Mouse (Mus musculus) large intestine, adult 2 months (tissue): ENCODE results near the gene Las1l. TPM values are rescaled to one million over a fixed set of nuclear protein-coding genes. Genes with fewer than 3 reads are reported as not detected.
"Not testable (repeated sequence)": the region's sequence is repeated elsewhere in the genome, so short reads cannot be mapped to it uniquely, and the experiment has no call there.

Experiments
- DNase-seq: peaks from one replicate; pipeline ENCODE4 v3.0.0-alpha.2; 2012; ENCODE audit warnings: low read depth, low spot score
- WGBS: fragments of 180-500 bp; shearing (Covaris S2); methylation state at CpG from one replicate; pipeline ENCODE4 v1.1.7; 2018; 5-methylcytosine and 5-hydroxymethylcytosine counted together
- polyA plus RNA-seq: library from polyadenylated mRNA; depleted of rRNA; stranded (reverse); fragments of >200 nt; gene quantifications from 2 replicates; pipeline ENCODE4 v1.2.3, GENCODE M21; 2012; rRNA removed

The Las1l gene
- polyA plus RNA-seq, result 8.7 and 9.3 TPM in 2 replicates

GRCm38 (mm10) chrX:95956497-95957293 lies at the start of gene Las1l:
TSS of gene Las1l (minus strand) at chrX:95956962.
- peak; percentile 63 for DNase-seq
- WGBS, result 16% methylated on average over 42 of the region's 42 CpGs

- no peak for DNase-seq
- WGBS, result 74% methylated on average over 6 of the region's 6 CpGs
These were observed 49.6 kb upstream of the Las1l start for GRCm38 (mm10) chrX:96006395-96006794.

- no peak for DNase-seq
- WGBS, result 72% methylated on average over 6 of the region's 6 CpGs
These were observed 42.8 kb upstream of the Las1l start for GRCm38 (mm10) chrX:95999601-96000000.

- DNase-seq, result no peak
- 27% methylated on average over 3 of the region's 3 CpGs for WGBS
These were observed 36.4 kb upstream of the Las1l start for GRCm38 (mm10) chrX:95993206-95993605.

- WGBS, result 61% methylated on average over 9 of the region's 9 CpGs
These were observed 13.2 kb upstream of the Las1l start for GRCm38 (mm10) chrX:95969936-95970335.

GRCm38 (mm10) chrX:95969116-95969515 lies 12.4 kb upstream of the Las1l start:
- DNase-seq, result no peak
- 47% methylated on average over 6 of the region's 6 CpGs for WGBS

More at GRCm38 (mm10) chrX:95969936-95970335, 13.2 kb upstream of the Las1l start:
- DNase-seq, result no peak

GRCm38 (mm10) chrX:95968594-95968965 lies 11.8 kb upstream of the Las1l start:
- 18% methylated on average over 6 of the region's 6 CpGs for WGBS
- peak; percentile 55 for DNase-seq

- WGBS, result 20% methylated on average over 27 of the region's 28 CpGs
- DNase-seq, result peak; percentile 22
These were observed 11.3 kb upstream of the Las1l start for GRCm38 (mm10) chrX:95967847-95968593.

GRCm38 (mm10) chrX:95965036-95965435 lies 8.3 kb upstream of the Las1l start:
- WGBS, result 66% methylated on average over 6 of the region's 6 CpGs

GRCm38 (mm10) chrX:95963366-95963765 lies 6.6 kb upstream of the Las1l start:
- no peak for DNase-seq
- 68% methylated on average over 2 of the region's 2 CpGs for WGBS

More at GRCm38 (mm10) chrX:95965036-95965435, 8.3 kb upstream of the Las1l start:
- no peak for DNase-seq

- DNase-seq, result not testable (repeated sequence)
- 41% methylated on average over 11 of the region's 11 CpGs for WGBS
These were observed 699 bp upstream of the Las1l start for GRCm38 (mm10) chrX:95957461-95957860.

GRCm38 (mm10) chrX:95950776-95951175 lies 6.0 kb downstream of the Las1l start:
- no peak for DNase-seq
- WGBS, result 41% methylated on average over 3 of the region's 3 CpGs

GRCm38 (mm10) chrX:95948135-95948534 lies 8.6 kb downstream of the Las1l start:
- 92% methylated on average over 4 of the region's 4 CpGs for WGBS

GRCm38 (mm10) chrX:95945496-95945895 lies 11.3 kb downstream of the Las1l start:
- 95% methylated on average over 2 of the region's 2 CpGs for WGBS
- no peak for DNase-seq

More at GRCm38 (mm10) chrX:95948135-95948534, 8.6 kb downstream of the Las1l start:
- no peak for DNase-seq

- DNase-seq, result no peak
- WGBS, result 80% methylated on average over 2 of the region's 2 CpGs
These were observed 21.3 kb downstream of the Las1l start for GRCm38 (mm10) chrX:95935481-95935880.

GRCm38 (mm10) chrX:95902716-95903115 lies 54.0 kb downstream of the Las1l start:
- WGBS, result 80% methylated on average over 3 of the region's 3 CpGs

More at GRCm38 (mm10) chrX:95902716-95903115, 54.0 kb downstream of the Las1l start:
- no peak for DNase-seq

Other genes with a start within 250 kb of the Las1l start
- gene Zc3h12b, start 245.3 kb downstream of the Las1l start, polyA plus RNA-seq, result 0.38 TPM in 2 replicates
- gene Msn, start 139.1 kb upstream of the Las1l start, polyA plus RNA-seq, result 22.3 and 29.4 TPM in 2 replicates